Mouse (Mus musculus) forebrain, embryonic 14.5 days (tissue): ENCODE results near the gene Pou3f3. TPM values are rescaled to one million over a fixed set of nuclear protein-coding genes. Genes with fewer than 3 reads are reported as not detected.
A peak's percentile ranks its signal among the peaks of the same experiment; 100 is the strongest.

Source experiments
- ATAC-seq: fragments of 200-750 bp; cut with Nextera tagmentation; 2 replicates; pipeline ENCODE4 v1.8.0; 2017; ENCODE audit warnings: mild to moderate bottlenecking, moderate library complexity
- DNase-seq: peaks from one replicate; pipeline ENCODE4 v3.0.0-alpha.2; 2015; ENCODE audit warnings: low spot score
- H3K27ac ChIP-seq: fragments of 300-500 bp; sonication (generic); 2 replicates; pipeline ENCODE4 v1.5.1; 2014; ENCODE audit warnings: low read depth, mild to moderate bottlenecking, control low read depth, low read length, moderate library complexity
- H3K27me3 ChIP-seq: fragments of 300-500 bp; sonication (generic); replicated peaks from 2 replicates; pipeline ENCODE4 v1.6.1; 2014; ENCODE audit warnings: low read length, control low read depth, mixed read lengths; ENCODE audit not compliant: control insufficient read depth, insufficient read depth
- H3K36me3 ChIP-seq: fragments of 300-500 bp; sonication (generic); 2 replicates; pipeline ENCODE4 v1.6.1; 2014; ENCODE audit warnings: low read length, control low read depth; ENCODE audit not compliant: control insufficient read depth, insufficient read depth
- H3K4me1 ChIP-seq: fragments of 300-500 bp; sonication (generic); 2 replicates; pipeline ENCODE4 v1.6.1; 2014; ENCODE audit warnings: antibody characterized with exemption, low read length, control low read depth; ENCODE audit not compliant: control insufficient read depth, insufficient read depth
- H3K4me2 ChIP-seq: fragments of 300-500 bp; sonication (generic); 2 replicates; pipeline ENCODE4 v1.6.1; 2014; ENCODE audit warnings: mild to moderate bottlenecking, control low read depth, low read length
- H3K4me3 ChIP-seq: fragments of 300-500 bp; sonication (generic); 2 replicates; pipeline ENCODE4 v1.5.1; 2014; ENCODE audit warnings: low read depth, low read length, control low read depth
- H3K9ac ChIP-seq: fragments of 300-500 bp; sonication (generic); 2 replicates; pipeline ENCODE4 v1.6.1; 2014; ENCODE audit warnings: mild to moderate bottlenecking, low read length, control low read depth, moderate library complexity
- H3K9me3 ChIP-seq: fragments of 300-500 bp; sonication (generic); replicated peaks from 2 replicates; pipeline ENCODE4 v1.6.1; 2016; ENCODE audit warnings: low read length, control low read depth, mixed read lengths; ENCODE audit not compliant: control insufficient read depth
- WGBS: fragments of 180-500 bp; shearing (Covaris S2); extraction: QIAGEN DNeasy Blood & Tissue Kit; methylation state at CpG from one replicate; pipeline ENCODE4 v1.1.7; 2014; 5-methylcytosine and 5-hydroxymethylcytosine counted together
- polyA plus RNA-seq: library from polyadenylated mRNA; unstranded; fragments of >200 nt; fragmentation: Nextera tagmentation; extraction: Ambion mirVana; gene quantifications from 2 replicates; pipeline ENCODE4 v1.2.1, GENCODE M21; 2014

Gene Pou3f3
- polyA plus RNA-seq, 1 experiment from 2014 or later = 28.9 TPM

- WGBS = 4% methylated on average over 8 of the region's 8 CpGs
- Histone ChIP-seq H3K4me3 (peak overlapping the region; percentile 60), H3K9ac (peak overlapping the region; percentile 95), H3K4me2 (peak overlapping the region; percentile 87), H3K36me3 (0 out of 2 replicates have a peak, but pooled peaks cover 3% of the 10 kb centered on the region), H3K9me3 (no peaks in the 10 kb centered on the region), H3K27me3 (no peaks in the 10 kb centered on the region), H3K27ac (peak overlapping the region; percentile 79), H3K4me1 (peaks cover 21% of the 10 kb centered on the region)
- DNase-seq = peak; percentile 55
- no peak for ATAC-seq
These were observed 16.1 kb downstream of the Pou3f3 start for GRCm38 (mm10) chr1:42711456-42712310.

DNA sequence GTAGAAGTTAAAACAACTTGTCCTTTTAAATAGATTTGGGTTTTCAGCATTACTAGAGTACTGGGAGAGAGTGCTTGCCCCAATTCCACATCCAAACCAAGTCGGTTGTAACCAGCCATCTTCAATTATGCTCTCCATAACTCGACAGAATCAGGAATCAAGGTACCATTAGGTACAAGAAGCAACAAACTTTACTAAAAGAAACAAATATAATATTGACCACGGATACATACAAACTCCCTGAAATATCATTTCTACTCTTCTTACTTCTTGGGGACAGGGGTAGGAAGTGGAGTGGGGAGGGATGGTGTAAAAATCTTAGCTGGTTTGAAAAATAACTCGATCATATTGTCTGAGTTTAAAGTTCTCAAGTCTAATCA is 16.7 kb downstream of the Pou3f3 start:
- Histone ChIP-seq H3K36me3 (no peaks in the 10 kb centered on the region), H3K9me3 (no peaks in the 10 kb centered on the region), H3K9ac (peak overlapping the region; percentile 95), H3K4me1 (peaks cover 16% of the 10 kb centered on the region), H3K27me3 (no peaks in the 10 kb centered on the region), H3K4me3 (peak overlapping the region; percentile 60), H3K4me2 (peak overlapping the region; percentile 87), H3K27ac (peak overlapping the region; percentile 79)
- 3% methylated on average over 4 of the region's 4 CpGs for WGBS
- DNase-seq = no peak
- ATAC-seq = no peak

GRCm38 (mm10) chr1:42713104-42713932 is 17.8 kb downstream of the Pou3f3 start:
- Histone ChIP-seq H3K4me2 (peak overlapping the region; percentile 87), H3K4me1 (peaks cover 15% of the 10 kb centered on the region), H3K36me3 (no peaks in the 10 kb centered on the region), H3K9me3 (no peaks in the 10 kb centered on the region), H3K27me3 (no peaks in the 10 kb centered on the region), H3K4me3 (peak overlapping the region; percentile 60), H3K27ac (peak overlapping the region; percentile 92), H3K9ac (peak overlapping the region; percentile 95)
- ATAC-seq = peak; percentile 54
- DNase-seq = peak; percentile 79
- under 1% methylated on average over 46 of the region's 46 CpGs for WGBS

GRCm38 (mm10) chr1:42714016-42714931 is 18.7 kb downstream of the Pou3f3 start:
- H3K9ac ChIP-seq = peak overlapping the region; percentile 95
- H3K27me3 ChIP-seq = no peaks in the 10 kb centered on the region
- 2% methylated on average over 24 of the region's 31 CpGs for WGBS
- DNase-seq (peak; percentile 95), ATAC-seq (peak; percentile 61)
- peak overlapping the region; percentile 92 for H3K27ac ChIP-seq
- H3K4me1 ChIP-seq = peaks cover 18% of the 10 kb centered on the region
- peak overlapping the region; percentile 60 for H3K4me3 ChIP-seq
- no peaks in the 10 kb centered on the region for H3K9me3 ChIP-seq
- H3K4me2 ChIP-seq = peak overlapping the region; percentile 87
- no peaks in the 10 kb centered on the region for H3K36me3 ChIP-seq

GRCm38 (mm10) chr1:42718549-42718948 is 23.0 kb downstream of the Pou3f3 start:
- H3K4me2 ChIP-seq = no peak overlapping the region
- peak; percentile 55 for DNase-seq
- H3K9ac ChIP-seq = no peak overlapping the region
- no peaks in the 10 kb centered on the region for H3K9me3 ChIP-seq
- no peaks in the 10 kb centered on the region for H3K36me3 ChIP-seq
- no peak overlapping the region for H3K4me3 ChIP-seq
- H3K27ac ChIP-seq = no peak overlapping the region
- ATAC-seq = peak; percentile 30; the same call in 1 of the 2 replicates
- 12% methylated on average over 5 of the region's 5 CpGs for WGBS
- H3K4me1 ChIP-seq = peaks cover 11% of the 10 kb centered on the region; the same call in 1 of the 2 replicates
- H3K27me3 ChIP-seq = no peaks in the 10 kb centered on the region

- Histone ChIP-seq H3K36me3 (no peaks in the 10 kb centered on the region), H3K4me3 (no peak overlapping the region), H3K4me1 (peaks cover 11% of the 10 kb centered on the region; the same call in 1 of the 2 replicates), H3K4me2 (no peak overlapping the region), H3K27me3 (no peaks in the 10 kb centered on the region), H3K9ac (no peak overlapping the region), H3K9me3 (no peaks in the 10 kb centered on the region), H3K27ac (no peak overlapping the region)
- ATAC-seq (no peak), DNase-seq (no peak)
- 66% methylated on average over 5 of the region's 5 CpGs for WGBS
These were observed 25.8 kb downstream of the Pou3f3 start for GRCm38 (mm10) chr1:42721353-42721752.

DNA sequence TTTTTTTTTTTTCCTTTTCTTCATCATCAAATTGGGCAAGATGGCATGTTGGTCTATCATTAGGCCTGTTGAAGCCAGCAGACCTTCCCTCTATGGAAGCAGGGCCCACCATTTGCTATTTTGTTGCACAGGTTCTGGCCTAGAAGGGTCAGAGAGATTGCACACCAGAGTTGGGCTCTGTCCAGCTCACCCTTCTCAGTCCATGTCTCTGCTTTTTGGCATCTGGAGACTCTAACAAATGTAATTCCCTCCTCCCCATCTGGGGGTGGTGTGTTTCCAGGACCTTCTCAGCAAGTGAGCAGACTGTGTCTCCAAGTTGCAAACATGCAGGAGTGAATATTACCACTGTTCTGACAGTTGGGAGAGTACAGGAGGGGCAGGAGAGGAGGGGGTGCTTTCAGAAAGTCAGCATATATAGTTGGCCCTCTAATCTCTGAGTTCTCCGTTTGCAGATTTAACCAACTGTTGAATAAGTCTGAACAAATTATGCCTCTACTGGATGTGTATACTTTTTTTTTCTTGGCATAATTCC is 28.3 kb downstream of the Pou3f3 start:
- H3K4me3 ChIP-seq = no peak overlapping the region
- H3K4me2 ChIP-seq = no peak overlapping the region
- no peak overlapping the region for H3K9ac ChIP-seq
- no peaks in the 10 kb centered on the region for H3K36me3 ChIP-seq
- H3K27me3 ChIP-seq = no peaks in the 10 kb centered on the region
- H3K4me1 ChIP-seq = 0 out of 2 replicates have a peak, but pooled peaks cover 5% of the 10 kb centered on the region
- H3K27ac ChIP-seq = no peak overlapping the region
- no peak for ATAC-seq
- DNase-seq = no peak
- 88% methylated on average over 1 of the region's 1 CpGs for WGBS
- H3K9me3 ChIP-seq = no peaks in the 10 kb centered on the region

DNA sequence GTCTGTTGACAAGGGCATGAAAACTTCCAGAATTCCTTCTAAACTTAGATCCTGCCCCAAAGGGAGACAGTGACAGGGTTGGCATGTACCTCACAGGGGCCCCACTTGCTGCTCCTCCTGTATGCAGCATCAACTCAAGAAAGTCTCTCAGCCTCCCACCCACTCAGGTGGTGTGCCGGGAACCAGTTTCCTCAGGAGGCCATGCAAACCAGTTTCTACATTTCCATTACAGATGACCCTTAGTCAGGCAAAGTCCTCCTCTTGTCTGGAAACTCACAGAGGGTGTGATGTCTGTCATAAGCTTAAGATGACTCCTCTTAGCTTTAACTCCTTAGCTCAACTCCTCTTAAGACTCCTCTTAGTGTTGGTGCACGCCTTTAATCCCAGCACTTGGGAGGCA is 29.3 kb downstream of the Pou3f3 start:
- WGBS = 86% methylated on average over 2 of the region's 2 CpGs
- ATAC-seq (no peak), DNase-seq (no peak)
- Histone ChIP-seq H3K9me3 (no peaks in the 10 kb centered on the region), H3K4me2 (no peak overlapping the region), H3K36me3 (no peaks in the 10 kb centered on the region), H3K9ac (no peak overlapping the region), H3K4me1 (0 out of 2 replicates have a peak, but pooled peaks cover 2% of the 10 kb centered on the region), H3K27me3 (no peaks in the 10 kb centered on the region), H3K27ac (no peak overlapping the region), H3K4me3 (no peak overlapping the region)
